Mouse (Mus musculus) MEL (cell line): ENCODE measurements around the gene Tap2.

Experiments used
- CTCF ChIP-seq, 3 experiments: IDR thresholded peaks in 2 of 3; conservative IDR thresholded peaks in 1 of 3; 2 replicates each; pipeline ENCODE4 v1.5.1; 2011 to 2012; ENCODE audit warnings: low read length in 3 of 3, low read depth in 2 of 3, mild to moderate bottlenecking in 2 of 3, improper control_type of control experiment in 1 of 3, inconsistent platforms in 1 of 3, mixed read lengths in 1 of 3, moderate library complexity in 1 of 3; ENCODE audit not compliant: control insufficient read depth in 1 of 3, insufficient read depth in 1 of 3, poor library complexity in 1 of 3, severe bottlenecking in 1 of 3
- SMC3 ChIP-seq: IDR thresholded peaks from 2 replicates; pipeline ENCODE4 v1.6.1; 2011; ENCODE audit warnings: low read depth, low read length, improper control_type of control experiment
- USF1 ChIP-seq: IDR thresholded peaks from 2 replicates; pipeline ENCODE4 v1.6.1; 2014; ENCODE audit warnings: low read depth, mild to moderate bottlenecking, inconsistent platforms, low read length, improper control_type of control experiment, moderate library complexity

DNA sequence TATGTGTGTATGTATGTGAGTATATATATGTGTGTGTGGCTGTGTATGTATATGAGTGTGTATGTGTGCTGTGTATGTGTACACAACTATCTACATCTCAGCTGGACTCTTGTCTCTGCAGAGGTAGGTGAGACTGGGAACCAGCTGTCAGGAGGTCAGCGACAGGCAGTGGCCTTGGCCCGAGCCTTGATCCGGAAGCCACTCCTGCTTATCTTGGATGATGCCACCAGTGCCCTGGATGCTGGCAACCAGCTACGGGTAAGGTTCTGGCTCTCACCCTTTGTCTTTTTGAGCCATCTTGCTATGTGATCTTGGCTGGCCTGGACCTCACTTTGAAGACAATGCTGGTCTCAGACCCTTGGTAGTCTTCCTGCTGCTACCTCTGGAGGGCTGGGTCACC lies 8.6 kb upstream of the Tap2 start:
- TF ChIP-seq SMC3 = no peak
- no peak for TF ChIP-seq CTCF (IDR thresholded peaks at IDR 0.05 in 2 of 3, conservative IDR thresholded peaks at IDR 0.05 in 1 of 3; ENCODE audit: control insufficient read depth in 1 of 3, insufficient read depth in 1 of 3, low read depth in 2 of 3, low read length in 3 of 3, poor library complexity in 1 of 3, severe bottlenecking in 1 of 3)
- TF ChIP-seq USF1 = no peak
